Mouse (Mus musculus): Measurements from ENCODE around the gene Dock6. TPM values are rescaled to one million over a fixed set of nuclear protein-coding genes. Genes with fewer than 3 reads are reported as not detected.

The Dock6 gene
- 11.6 to 16.2 TPM (median 12.1 TPM) in 4 replicates for total RNA-seq (2023; ENCODE audit: inconsistent age)

DNA sequence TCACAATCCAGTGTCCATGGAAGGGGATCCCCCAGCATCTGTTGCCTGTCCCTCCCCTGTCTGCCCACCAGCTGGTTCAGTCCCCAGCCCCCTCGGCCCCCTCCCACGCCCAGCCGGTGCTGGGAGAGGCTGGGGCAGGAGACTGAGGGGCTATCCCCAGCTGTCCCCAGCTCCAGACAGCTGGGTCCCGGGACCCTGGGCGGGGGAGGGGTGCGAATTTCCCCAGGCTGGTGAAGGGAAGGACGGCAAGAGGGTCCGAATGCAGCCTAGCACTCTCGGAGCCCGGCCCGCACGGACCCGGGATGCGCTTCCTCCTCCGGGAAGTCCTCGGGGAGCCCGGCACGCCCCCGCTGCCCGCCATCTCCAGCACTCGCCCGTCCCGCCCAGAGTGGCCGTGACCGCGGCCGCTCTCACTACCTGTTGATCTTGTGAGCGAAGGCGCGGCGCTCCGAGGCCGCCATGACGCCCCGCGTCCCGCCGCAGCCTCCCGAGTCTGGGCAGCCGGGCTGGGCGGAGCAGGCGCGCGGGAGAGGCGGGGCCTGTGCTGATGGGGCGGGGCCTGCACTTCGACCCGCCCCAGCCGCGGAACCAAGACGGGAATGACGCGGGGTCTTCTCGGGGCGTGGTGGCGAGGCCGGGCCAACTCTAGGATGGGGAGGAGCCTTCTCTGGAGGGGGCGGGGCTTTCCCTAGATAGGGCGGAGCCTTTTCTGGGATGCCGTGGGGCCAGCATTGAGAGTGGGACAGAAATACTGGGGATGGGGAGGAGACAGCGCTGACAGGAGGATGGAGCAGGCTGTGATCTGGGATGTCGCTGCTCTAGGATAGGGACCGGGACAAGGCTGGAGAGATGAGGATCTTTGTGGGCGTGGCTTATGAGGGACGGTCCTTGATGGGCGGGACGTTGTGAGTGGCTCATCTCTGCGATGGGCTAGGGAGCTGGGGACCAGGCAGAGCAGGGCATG is at the start of gene Dock6:
Gene Dock6 (minus strand): TSS at position 508 of the 964 bp plus-strand sequence.

GRCm38 (mm10) chr9:21835258-21835912 is 17.1 kb downstream of the Dock6 start, which contains the start of gene Angptl8:
Angptl8 (plus strand) TSS chr9:21835510.

GRCm38 (mm10) chr9:21798345-21799009 is 54.0 kb downstream of the Dock6 start, which contains the start of gene Kank2:
Kank2 (minus strand) TSS chr9:21798744.

GRCm38 (mm10) chr9:21760155-21761088 is 92.0 kb downstream of the Dock6 start, which contains the start of gene Spc24:
Spc24 (minus strand) TSS chr9:21760303.

Other genes with a start within 250 kb of the Dock6 start
- 91.8 to 106 TPM (median 103 TPM) in 4 replicates for gene Smarca4, start 236.5 kb downstream of the Dock6 start, total RNA-seq (2023; ENCODE audit: inconsistent age)
- 12.0 to 21.0 TPM (median 19.3 TPM) in 4 replicates for gene Ldlr, start 129.2 kb downstream of the Dock6 start, total RNA-seq (2023; ENCODE audit: inconsistent age)
- 1.4 to 4.4 TPM (median 3.2 TPM) in 4 replicates for gene Spc24, start 92.3 kb downstream of the Dock6 start, total RNA-seq (2023; ENCODE audit: inconsistent age)
- 0.09 to 0.19 TPM (median 0.10 TPM) in 3 of 4 replicates, not detected in the other for gene Kank2, start 53.9 kb downstream of the Dock6 start, total RNA-seq (2023; ENCODE audit: inconsistent age)
- not detected in 4 replicates for gene Angptl8, start 17.1 kb downstream of the Dock6 start, total RNA-seq (2023; ENCODE audit: inconsistent age)
- 3.8 to 5.1 TPM (median 4.2 TPM) in 4 replicates for gene Rab3d, start 65.6 kb upstream of the Dock6 start, total RNA-seq (2023; ENCODE audit: inconsistent age)
- gene Ccdc159, start 74.8 kb upstream of the Dock6 start, total RNA-seq (2023; ENCODE audit: inconsistent age), result not detected in 4 replicates
- 0.67 TPM in 1 of 4 replicates, not detected in the others for gene Tmem205, start 74.9 kb upstream of the Dock6 start, total RNA-seq (2023; ENCODE audit: inconsistent age)
- 0.63 to 1.7 TPM (median 1.1 TPM) in 4 replicates for gene Plppr2, start 84.4 kb upstream of the Dock6 start, total RNA-seq (2023; ENCODE audit: inconsistent age)
- 8.1 to 10.0 TPM (median 9.1 TPM) in 4 replicates for gene Swsap1, start 103.1 kb upstream of the Dock6 start, total RNA-seq (2023; ENCODE audit: inconsistent age)
- 0.30 to 0.60 TPM in 2 of 4 replicates, not detected in the others for gene Epor, start 110.9 kb upstream of the Dock6 start, total RNA-seq (2023; ENCODE audit: inconsistent age)
- 0.19 to 0.21 TPM in 2 of 4 replicates, not detected in the others for gene Rgl3, start 136.8 kb upstream of the Dock6 start, total RNA-seq (2023; ENCODE audit: inconsistent age)
- gene Ccdc151, start 150.0 kb upstream of the Dock6 start, total RNA-seq (2023; ENCODE audit: inconsistent age), result not detected in 4 replicates
- gene Prkcsh, start 150.2 kb upstream of the Dock6 start, total RNA-seq (2023; ENCODE audit: inconsistent age), result 66.4 to 85.8 TPM (median 77.1 TPM) in 4 replicates
- not detected in 4 replicates for gene Elavl3, start 199.4 kb upstream of the Dock6 start, total RNA-seq (2023; ENCODE audit: inconsistent age)
- not detected in 4 replicates for gene Gm49318, start 218.6 kb upstream of the Dock6 start, total RNA-seq (2023; ENCODE audit: inconsistent age)
- 31.9 to 34.7 TPM (median 32.9 TPM) in 4 replicates for gene Zfp653, start 218.7 kb upstream of the Dock6 start, total RNA-seq (2023; ENCODE audit: inconsistent age)
- 18.3 to 23.0 TPM (median 22.1 TPM) in 4 replicates for gene Ecsit, start 232.8 kb upstream of the Dock6 start, total RNA-seq (2023; ENCODE audit: inconsistent age)
- gene Cnn1, start 246.6 kb upstream of the Dock6 start, total RNA-seq (2023; ENCODE audit: inconsistent age), result 0.21 TPM in 1 of 4 replicates, not detected in the others

All from B cell, adult (primary cell).